Mouse (Mus musculus) midbrain, postnatal 0 days (tissue): ENCODE results near the gene Ppp1r16b. TPM values are rescaled to one million over a fixed set of nuclear protein-coding genes. Genes with fewer than 3 reads are reported as not detected.

Source experiments
- ATAC-seq: fragments of 200-750 bp; cut with Nextera tagmentation; 2 replicates; pipeline ENCODE4 v1.8.0; 2017; ENCODE audit warnings: moderate number of reproducible peaks, mild to moderate bottlenecking, moderate TSS enrichment, moderate library complexity; ENCODE audit not compliant: low FRiP score
- DNase-seq: peaks from one replicate; pipeline ENCODE4 v3.0.0-alpha.2; 2015; ENCODE audit warnings: low spot score
- H3K27ac ChIP-seq: fragments of 300-500 bp; sonication (generic); 2 replicates; pipeline ENCODE4 v1.5.1; 2014; ENCODE audit warnings: low read depth, mild to moderate bottlenecking, low read length, mixed read lengths
- H3K27me3 ChIP-seq: fragments of 300-500 bp; sonication (generic); 2 replicates; pipeline ENCODE4 v1.6.1; 2014; ENCODE audit warnings: low read length, control low read depth, mixed read lengths; ENCODE audit not compliant: insufficient read depth
- H3K36me3 ChIP-seq: fragments of 300-500 bp; sonication (generic); 2 replicates; pipeline ENCODE4 v1.6.1; 2014; ENCODE audit warnings: low read length, control low read depth, mixed read lengths; ENCODE audit not compliant: insufficient read depth
- H3K4me1 ChIP-seq: fragments of 300-500 bp; sonication (generic); 2 replicates; pipeline ENCODE4 v1.6.1; 2014; ENCODE audit warnings: mild to moderate bottlenecking, control low read depth, antibody characterized with exemption, low read length, mixed read lengths; ENCODE audit not compliant: insufficient read depth
- H3K4me2 ChIP-seq: fragments of 300-500 bp; sonication (generic); 2 replicates; pipeline ENCODE4 v1.6.1; 2014; ENCODE audit warnings: low read depth, mild to moderate bottlenecking, low read length, mixed read lengths; ENCODE audit not compliant: poor library complexity, severe bottlenecking
- H3K4me3 ChIP-seq: fragments of 300-500 bp; sonication (generic); 2 replicates; pipeline ENCODE4 v1.5.1; 2014; ENCODE audit warnings: low read depth, mild to moderate bottlenecking, low read length, moderate library complexity
- H3K9ac ChIP-seq: fragments of 300-500 bp; sonication (generic); replicated peaks from 2 replicates; pipeline ENCODE4 v1.6.1; 2014; ENCODE audit warnings: mild to moderate bottlenecking, low read length, moderate library complexity, mixed read lengths; ENCODE audit not compliant: poor library complexity, severe bottlenecking
- H3K9me3 ChIP-seq: fragments of 300-500 bp; sonication (generic); 2 replicates; pipeline ENCODE4 v1.6.1; 2016; ENCODE audit warnings: low read length, control low read depth
- CTCF ChIP-seq: IDR thresholded peaks from 2 replicates; pipeline ENCODE4 v1.5.1; 2016; ENCODE audit warnings: antibody characterized with exemption, mild to moderate bottlenecking
- WGBS: fragments of 180-500 bp; shearing (Covaris S2); extraction: QIAGEN DNeasy Blood & Tissue Kit; methylation state at CpG from one replicate; pipeline ENCODE4 v1.1.7; 2014; 5-methylcytosine and 5-hydroxymethylcytosine counted together
- polyA plus RNA-seq: library from polyadenylated mRNA; unstranded; fragments of >200 nt; fragmentation: Nextera tagmentation; extraction: Ambion mirVana; gene quantifications from 2 replicates; pipeline ENCODE4 v1.2.1, GENCODE M21; 2015
- total RNA-seq: library from RNA; depleted of rRNA; stranded (reverse); fragments of >200 nt; gene quantifications from 2 replicates; pipeline ENCODE4 v1.2.3, GENCODE M21; 2014

Gene Ppp1r16b
- total and polyA plus RNA-seq, 2 experiments from 2014 or later = 31.6 to 32.2 TPM

DNA sequence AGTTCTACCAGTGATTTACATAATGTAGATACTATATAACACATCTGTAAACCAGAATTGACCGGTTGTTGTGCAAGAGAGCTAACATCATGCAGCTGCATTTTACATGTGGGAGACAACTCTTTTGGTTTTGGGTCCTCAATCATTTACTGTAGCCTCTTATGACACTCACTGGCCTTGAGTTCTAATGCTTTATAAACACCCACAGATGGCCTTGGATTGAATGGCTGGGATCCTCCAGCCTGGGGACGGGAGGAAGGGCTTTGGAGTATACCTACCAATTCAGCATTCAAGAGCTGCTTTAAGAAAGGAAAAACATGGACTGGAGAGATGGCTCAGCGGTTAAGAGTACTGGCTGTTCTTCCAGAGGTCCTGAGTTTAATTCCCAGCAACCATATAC, 5.9 kb upstream of the Ppp1r16b start:
- no peak overlapping the region for H3K27ac ChIP-seq
- no peak overlapping the region for H3K4me2 ChIP-seq
- TF ChIP-seq CTCF = no peak
- no peaks in the 10 kb centered on the region for H3K9me3 ChIP-seq
- H3K4me1 ChIP-seq = no peaks in the 10 kb centered on the region
- DNase-seq = no peak
- no peaks in the 10 kb centered on the region for H3K27me3 ChIP-seq
- H3K4me3 ChIP-seq = no peak overlapping the region
- no peak overlapping the region for H3K9ac ChIP-seq
- 80% methylated on average over 3 of the region's 3 CpGs for WGBS
- H3K36me3 ChIP-seq = no peaks in the 10 kb centered on the region
- no peak for ATAC-seq

DNA sequence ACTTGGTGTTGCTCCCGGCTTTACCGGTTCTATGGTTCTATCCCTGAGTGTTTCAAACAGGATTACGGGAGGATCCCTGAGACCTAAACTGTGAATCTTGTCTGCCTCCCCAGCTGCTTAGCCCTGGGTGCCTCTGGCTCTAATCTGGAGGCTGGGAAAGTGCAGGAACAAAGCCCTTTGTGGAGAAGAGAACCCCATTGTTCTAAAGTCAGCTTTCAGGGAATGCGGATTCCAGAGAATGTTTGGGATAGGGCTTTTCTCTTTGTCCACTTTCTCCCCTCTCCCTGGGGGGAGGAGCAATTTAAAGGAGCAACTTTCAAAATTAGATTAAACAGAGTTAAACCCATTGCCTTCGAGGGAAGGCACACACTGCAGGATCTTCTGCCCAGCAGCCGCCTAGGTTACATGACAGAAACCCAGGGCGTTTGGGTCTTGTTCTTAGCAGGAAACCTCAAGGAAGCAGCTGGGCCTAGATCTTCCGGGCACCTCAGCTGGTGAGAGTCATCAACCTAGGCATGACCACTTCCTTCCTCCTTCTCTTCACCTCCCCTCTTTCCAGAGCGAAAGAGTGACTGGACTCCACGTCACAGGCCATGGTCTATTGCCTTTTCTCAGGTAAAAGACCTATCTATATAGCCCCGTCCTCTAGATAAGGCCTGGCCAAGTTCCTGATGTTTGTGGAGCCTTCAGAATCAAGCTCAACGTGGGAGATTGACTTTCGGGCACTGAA, 1.0 kb downstream of the Ppp1r16b start:
- no peak for ATAC-seq
- Histone ChIP-seq H3K4me1 (peaks cover 21% of the 10 kb centered on the region), H3K27me3 (no peaks in the 10 kb centered on the region), H3K4me3 (peak overlapping the region; percentile 79; the same call in 1 of the 2 replicates), H3K4me2 (peak overlapping the region; percentile 82), H3K9ac (no peak overlapping the region), H3K36me3 (no peaks in the 10 kb centered on the region), H3K9me3 (no peaks in the 10 kb centered on the region), H3K27ac (peak overlapping the region; percentile 74)
- no peak for DNase-seq
- no peak for TF ChIP-seq CTCF
- 36% methylated on average over 13 of the region's 13 CpGs for WGBS

- Histone ChIP-seq H3K27me3 (no peaks in the 10 kb centered on the region), H3K36me3 (no peaks in the 10 kb centered on the region), H3K9me3 (no peaks in the 10 kb centered on the region), H3K4me3 (peak overlapping the region; percentile 79), H3K9ac (peak overlapping the region; percentile 90), H3K27ac (peak overlapping the region; percentile 74), H3K4me2 (peak overlapping the region; percentile 82), H3K4me1 (peaks cover 21% of the 10 kb centered on the region)
- no peak for TF ChIP-seq CTCF
- ATAC-seq (peak; percentile 73), DNase-seq (peak; percentile 85)
- 1% methylated on average over 46 of the region's 47 CpGs for WGBS
Measured at GRCm38 (mm10) chr2:158667022-158667670, 1.9 kb downstream of the Ppp1r16b start.

DNA sequence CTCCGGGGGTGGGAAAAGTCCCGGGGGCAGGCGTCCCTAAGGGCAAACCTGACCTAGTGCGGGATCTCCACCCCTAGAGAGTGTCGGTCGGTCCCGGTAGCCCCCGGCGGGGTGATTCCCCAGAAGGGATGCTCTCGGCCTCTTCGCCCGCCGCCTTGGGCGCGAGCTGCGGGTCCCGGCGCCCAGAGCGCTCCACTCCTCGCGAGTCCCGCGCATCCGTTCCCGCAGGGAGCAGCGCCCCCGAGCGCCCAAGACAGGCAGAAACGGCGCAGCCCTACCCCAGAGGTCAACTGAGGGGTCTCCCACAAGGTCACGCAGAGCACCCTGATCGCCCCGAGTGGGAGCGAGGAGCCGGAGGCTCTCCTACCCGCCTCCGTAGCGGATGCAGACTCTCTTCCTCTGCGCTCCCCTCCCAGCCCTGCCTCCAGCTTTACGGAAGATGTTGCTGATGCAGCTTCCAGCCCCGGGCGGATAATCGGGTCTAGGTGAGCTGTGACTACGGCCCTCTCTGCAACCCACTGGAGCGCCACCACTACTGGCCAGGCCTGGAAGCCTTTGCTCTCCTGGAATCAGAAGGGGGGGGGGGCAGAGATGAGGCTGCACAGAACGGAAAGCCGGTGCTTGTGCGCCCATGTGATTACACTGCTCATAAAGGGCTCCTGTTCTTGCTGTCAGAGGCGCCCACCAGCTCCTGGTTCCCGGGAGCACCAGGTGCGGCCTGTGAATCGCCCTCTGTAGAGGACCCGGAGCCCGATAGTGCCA, 2.7 kb downstream of the Ppp1r16b start:
- H3K36me3 ChIP-seq = no peaks in the 10 kb centered on the region
- no peaks in the 10 kb centered on the region for H3K27me3 ChIP-seq
- DNase-seq (peak; percentile 50), ATAC-seq (peak; percentile 70)
- peak overlapping the region; percentile 90 for H3K9ac ChIP-seq
- peaks cover 24% of the 10 kb centered on the region for H3K4me1 ChIP-seq
- peak overlapping the region; percentile 74 for H3K27ac ChIP-seq
- H3K9me3 ChIP-seq = no peaks in the 10 kb centered on the region
- peak overlapping the region; percentile 79 for H3K4me3 ChIP-seq
- WGBS = under 1% methylated on average over 52 of the region's 54 CpGs
- peak; percentile 60 for TF ChIP-seq CTCF
- H3K4me2 ChIP-seq = peak overlapping the region; percentile 82

DNA sequence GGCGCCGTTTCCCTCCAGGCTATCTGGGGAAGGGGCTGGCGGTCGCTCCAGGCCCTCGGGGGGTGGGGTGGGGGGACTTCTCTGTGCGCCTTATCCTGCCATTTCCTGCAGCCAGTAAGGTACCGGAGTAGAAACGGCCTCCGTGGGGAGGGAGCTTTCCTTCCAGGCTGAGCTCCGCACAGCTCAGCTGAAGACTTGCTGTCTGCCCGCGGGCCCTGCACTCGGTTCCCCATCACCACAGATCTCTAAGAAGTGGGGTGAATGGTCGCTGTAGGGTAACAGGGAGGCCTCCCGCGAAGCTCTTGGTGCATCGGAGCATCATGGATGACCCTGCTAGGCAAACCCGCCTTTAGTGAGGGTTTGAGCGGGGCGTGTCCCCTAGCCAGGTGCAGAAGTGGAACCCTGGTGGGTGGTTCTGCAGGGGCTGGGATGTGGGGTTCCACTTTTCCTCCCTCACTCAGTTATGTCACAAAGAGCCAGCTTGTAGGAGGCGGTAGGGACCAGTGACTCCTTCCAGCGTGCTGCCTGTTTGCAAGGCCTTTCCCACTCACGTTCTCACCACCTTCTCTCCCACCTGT, 3.3 kb downstream of the Ppp1r16b start:
- Histone ChIP-seq H3K27me3 (no peaks in the 10 kb centered on the region), H3K4me2 (peak overlapping the region; percentile 82), H3K4me1 (peaks cover 24% of the 10 kb centered on the region), H3K9ac (peak overlapping the region; percentile 90), H3K4me3 (peak overlapping the region; percentile 79), H3K9me3 (no peaks in the 10 kb centered on the region), H3K27ac (peak overlapping the region; percentile 74), H3K36me3 (no peaks in the 10 kb centered on the region)
- 11% methylated on average over 23 of the region's 23 CpGs for WGBS
- TF ChIP-seq CTCF = no peak
- ATAC-seq = peak; percentile 21
- DNase-seq = no peak
